Mouse (Mus musculus) liver, embryonic 13.5 days (tissue): Measurements from ENCODE around the gene Hspa1b. TPM values are rescaled to one million over a fixed set of nuclear protein-coding genes. Genes with fewer than 3 reads are reported as not detected.

Experiments
- ATAC-seq: fragments of 200-750 bp; cut with Nextera tagmentation; 2 replicates; pipeline ENCODE4 v1.8.0; 2017; ENCODE audit warnings: low read depth, mild to moderate bottlenecking, moderate number of reproducible peaks, moderate library complexity
- DNase-seq: peaks from one replicate; pipeline ENCODE4 v3.0.0; 2022
- H3K27ac ChIP-seq: fragments of 300-500 bp; sonication (generic); 2 replicates; pipeline ENCODE4 v1.5.1; 2015; ENCODE audit warnings: moderate library complexity, mild to moderate bottlenecking, inconsistent platforms
- H3K27me3 ChIP-seq: fragments of 300-500 bp; sonication (generic); 2 replicates; pipeline ENCODE4 v1.6.1; 2015; ENCODE audit warnings: mild to moderate bottlenecking, inconsistent platforms
- H3K36me3 ChIP-seq: fragments of 300-500 bp; sonication (generic); 2 replicates; pipeline ENCODE4 v1.6.1; 2015; ENCODE audit warnings: mild to moderate bottlenecking, inconsistent platforms
- H3K4me1 ChIP-seq: fragments of 300-500 bp; sonication (generic); replicated peaks from 2 replicates; pipeline ENCODE4 v1.6.1; 2015; ENCODE audit warnings: inconsistent platforms
- H3K4me2 ChIP-seq: fragments of 300-500 bp; sonication (generic); 2 replicates; pipeline ENCODE4 v1.6.1; 2015; ENCODE audit warnings: inconsistent platforms, mild to moderate bottlenecking, moderate library complexity
- H3K4me3 ChIP-seq: fragments of 300-500 bp; sonication (generic); replicated peaks from 2 replicates; pipeline ENCODE4 v1.5.1; 2015; ENCODE audit warnings: mild to moderate bottlenecking, inconsistent platforms
- H3K9ac ChIP-seq: fragments of 300-500 bp; sonication (generic); 2 replicates; pipeline ENCODE4 v1.6.1; 2015; ENCODE audit warnings: mild to moderate bottlenecking, inconsistent platforms
- H3K9me3 ChIP-seq: fragments of 300-500 bp; sonication (generic); replicated peaks from 2 replicates; pipeline ENCODE4 v1.6.1; 2016; ENCODE audit warnings: inconsistent platforms
- whole genome bisulfite sequencing: fragments of 180-500 bp; shearing (Covaris S2); methylation state at CpG from one replicate; pipeline ENCODE4 v1.1.7; 2015; ENCODE audit not compliant: insufficient replicate concordance; 5-methylcytosine and 5-hydroxymethylcytosine counted together
- polyA plus RNA-seq: library from polyadenylated mRNA; unstranded; fragments of >200 nt; fragmentation: Nextera tagmentation; extraction: Ambion mirVana; gene quantifications from 2 replicates; pipeline ENCODE4 v1.2.1, GENCODE M21; 2015

Gene Hspa1b
- polyA plus RNA-seq, 1 experiment from 2014 or later, result 0.15 TPM

DNA sequence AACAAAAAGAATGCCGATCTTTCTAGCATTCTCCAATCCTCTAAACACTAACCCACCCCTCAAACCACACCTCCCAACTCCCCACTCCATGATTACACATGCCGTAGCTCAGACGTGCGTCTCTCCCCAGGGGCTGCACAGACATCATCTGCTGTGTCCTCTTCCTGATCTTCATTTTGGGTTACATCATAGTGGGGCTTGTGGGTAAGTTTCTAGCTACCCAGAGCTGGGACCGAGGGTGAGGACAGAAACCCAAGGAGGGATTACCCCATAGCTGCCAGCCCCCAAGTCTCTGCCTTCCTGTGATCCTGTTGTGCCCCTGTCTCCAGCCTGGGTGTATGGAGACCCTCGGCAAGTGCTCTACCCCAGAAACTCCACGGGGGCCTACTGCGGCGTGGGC lies 41.9 kb downstream of the Hspa1b start:
- Histone ChIP-seq H3K27ac (no peak overlapping the region), H3K4me1 (peaks cover 33% of the 10 kb centered on the region), H3K9ac (no peak overlapping the region), H3K4me2 (no peak overlapping the region), H3K27me3 (no peaks in the 10 kb centered on the region), H3K9me3 (no peaks in the 10 kb centered on the region), H3K4me3 (no peak overlapping the region), H3K36me3 (peaks cover 19% of the 10 kb centered on the region)
- WGBS, result 63% methylated on average over 9 of the region's 9 CpGs
- DNase-seq (no peak), ATAC-seq (no peak)

DNA sequence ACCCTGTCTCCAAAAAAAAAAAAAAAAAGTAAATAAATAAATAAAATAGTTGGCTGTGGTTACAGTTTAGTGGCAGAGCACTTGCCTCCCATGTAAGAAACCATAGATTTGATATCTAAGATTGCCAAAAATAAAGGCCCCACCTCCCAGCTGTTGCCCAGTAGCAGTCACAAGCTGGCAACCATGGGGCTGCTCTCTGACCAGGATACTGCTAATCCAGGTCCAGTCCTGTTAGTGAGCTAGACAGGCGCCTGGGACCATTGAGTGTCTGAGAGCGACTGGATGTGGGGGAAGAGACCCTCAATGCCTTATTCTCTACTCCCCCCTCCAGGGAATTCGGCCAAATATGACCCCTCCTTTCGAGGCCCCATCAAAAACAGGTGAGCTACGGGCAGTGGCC lies 42.7 kb downstream of the Hspa1b start:
- Histone ChIP-seq H3K4me3 (no peak overlapping the region), H3K27me3 (no peaks in the 10 kb centered on the region), H3K36me3 (peaks cover 28% of the 10 kb centered on the region), H3K9ac (no peak overlapping the region), H3K4me1 (peaks cover 37% of the 10 kb centered on the region), H3K27ac (no peak overlapping the region), H3K9me3 (no peaks in the 10 kb centered on the region), H3K4me2 (no peak overlapping the region)
- no peak for ATAC-seq
- 69% methylated on average over 5 of the region's 5 CpGs for WGBS
- no peak for DNase-seq

DNA sequence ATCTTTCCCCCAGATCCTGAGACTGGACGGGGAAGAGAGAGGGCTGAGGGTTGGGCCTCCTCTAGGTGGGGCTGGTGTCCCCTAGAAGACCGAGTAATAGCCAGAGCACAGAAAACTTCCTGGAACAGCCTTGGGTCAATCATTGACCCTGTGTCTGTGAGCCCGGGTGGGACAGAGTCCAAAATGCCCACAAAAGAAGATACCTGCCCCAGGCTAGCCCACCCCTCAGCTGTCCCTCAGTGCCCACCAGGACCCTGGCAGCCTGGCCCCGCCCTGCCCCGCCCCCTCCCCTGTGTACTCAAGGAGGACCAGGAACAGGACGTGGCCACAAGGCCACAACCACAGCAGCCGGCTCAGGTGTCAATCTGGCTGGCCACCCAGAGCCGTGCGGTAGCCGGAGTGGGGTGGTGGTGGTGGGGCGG lies 43.6 kb downstream of the Hspa1b start:
- Histone ChIP-seq H3K27ac (peak overlapping the region; percentile 31; the same call in 1 of the 2 replicates), H3K9me3 (no peaks in the 10 kb centered on the region), H3K9ac (no peak overlapping the region), H3K4me2 (peak overlapping the region; percentile 15; the same call in 1 of the 2 replicates), H3K4me1 (peaks cover 45% of the 10 kb centered on the region), H3K36me3 (peaks cover 37% of the 10 kb centered on the region), H3K27me3 (no peaks in the 10 kb centered on the region), H3K4me3 (no peak overlapping the region)
- 15% methylated on average over 11 of the region's 11 CpGs for WGBS
- ATAC-seq, result peak; percentile 29; the same call in 1 of the 2 replicates
- no peak for DNase-seq

DNA sequence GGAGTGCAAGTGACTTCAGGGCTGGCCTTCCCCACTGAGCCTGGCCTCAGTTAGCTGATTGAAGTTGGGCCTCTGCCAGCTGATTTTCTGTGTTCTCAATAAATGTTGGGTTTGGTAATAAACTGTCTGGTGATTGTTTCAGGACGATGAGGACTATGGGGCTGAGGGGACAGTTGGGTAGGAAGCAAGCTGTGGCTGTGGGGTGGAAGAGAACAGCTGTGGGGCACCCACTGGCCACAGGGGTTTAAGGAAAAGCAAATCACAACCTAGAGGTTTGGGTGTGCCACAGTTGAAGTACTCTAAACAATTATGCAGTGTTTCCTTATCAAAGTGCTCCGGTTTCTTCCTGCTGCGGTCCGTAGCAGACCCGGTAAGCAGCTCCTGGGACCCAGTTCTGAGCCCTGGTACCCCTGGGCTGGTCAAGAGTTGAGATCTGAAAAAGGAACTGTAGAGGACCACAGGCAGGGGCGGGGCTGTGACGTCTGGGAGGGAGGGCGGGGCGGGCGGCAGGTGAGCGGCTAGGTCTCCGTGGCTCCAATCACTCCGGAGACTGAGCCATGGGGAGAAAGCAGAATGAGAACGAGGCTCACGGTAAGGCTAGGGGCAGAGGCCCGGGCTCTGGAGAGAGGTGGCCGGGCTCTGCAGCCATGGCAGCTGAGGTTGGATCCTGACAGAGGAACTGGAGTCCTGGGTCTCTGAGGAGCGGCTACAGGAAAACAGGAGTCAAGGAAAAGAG lies 44.9 kb downstream of the Hspa1b start, which contains the start of gene Slc44a4:
TSS of gene Slc44a4 (plus strand) at position 537 of the 736 bp plus-strand sequence.
- WGBS, result 41% methylated on average over 18 of the region's 18 CpGs
- H3K27me3 ChIP-seq, result no peaks in the 10 kb centered on the region
- no peaks in the 10 kb centered on the region for H3K9me3 ChIP-seq
- no peak for DNase-seq
- H3K36me3 ChIP-seq, result peaks cover 49% of the 10 kb centered on the region
- no peak for ATAC-seq
- H3K4me2 ChIP-seq, result 0 out of 2 replicates have a peak within 1 kb of the TSS, but pooled peaks have one; percentile 14
- H3K9ac ChIP-seq, result no peak within 1 kb of the TSS
- peaks cover 49% of the 10 kb centered on the region for H3K4me1 ChIP-seq
- peak within 1 kb of the TSS; percentile 1 for H3K27ac ChIP-seq
- no peak within 1 kb of the TSS for H3K4me3 ChIP-seq

DNA sequence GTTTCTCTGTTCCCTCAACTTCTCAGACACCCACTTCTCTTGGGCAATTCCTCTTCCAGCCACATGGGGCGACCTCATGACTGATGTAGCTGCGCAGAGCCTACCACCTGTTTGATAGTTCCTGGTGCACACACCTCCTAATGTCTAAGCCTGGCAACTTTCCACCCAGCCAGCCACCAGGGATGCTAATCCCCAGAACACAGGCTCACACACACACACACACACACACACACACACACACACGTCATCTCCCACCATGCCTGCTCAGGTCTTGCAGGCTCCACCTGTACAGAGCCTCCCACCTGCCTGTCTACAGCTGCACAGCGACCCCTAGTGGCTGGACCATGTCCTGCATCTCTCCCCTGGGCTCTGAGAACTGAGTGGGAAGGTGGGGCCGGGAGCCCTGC lies 47.1 kb downstream of the Hspa1b start:
- no peak overlapping the region for H3K9ac ChIP-seq
- H3K4me1 ChIP-seq, result peaks cover 45% of the 10 kb centered on the region
- peaks cover 70% of the 10 kb centered on the region for H3K36me3 ChIP-seq
- H3K27me3 ChIP-seq, result no peaks in the 10 kb centered on the region
- no peak overlapping the region for H3K4me2 ChIP-seq
- ATAC-seq, result peak; percentile 55
- WGBS, result 43% methylated on average over 5 of the region's 5 CpGs
- no peaks in the 10 kb centered on the region for H3K9me3 ChIP-seq
- no peak overlapping the region for H3K4me3 ChIP-seq
- H3K27ac ChIP-seq, result no peak overlapping the region
- peak; percentile 73 for DNase-seq

DNA sequence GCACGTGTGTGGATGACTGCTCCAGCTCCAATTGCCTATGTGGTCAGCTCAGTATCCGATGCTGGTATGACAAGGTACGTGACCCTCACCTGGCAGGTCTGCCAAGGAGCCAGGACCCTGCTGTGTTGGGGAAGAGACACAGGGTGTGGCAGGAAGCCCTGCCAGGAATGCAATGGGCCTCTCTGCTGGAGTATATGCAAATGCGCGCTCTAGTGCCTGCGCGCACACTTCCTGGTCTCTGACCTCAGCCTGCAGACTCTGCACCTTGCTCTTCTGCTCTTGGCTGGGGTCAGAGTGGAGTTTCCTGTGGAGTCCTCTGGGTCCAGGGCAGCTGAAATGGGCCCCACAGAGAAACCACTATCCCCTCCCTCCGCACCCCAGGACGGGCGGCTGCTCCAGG lies 48.1 kb downstream of the Hspa1b start:
- H3K27me3 ChIP-seq, result no peaks in the 10 kb centered on the region
- H3K9ac ChIP-seq, result no peak overlapping the region
- H3K4me2 ChIP-seq, result no peak overlapping the region
- peaks cover 43% of the 10 kb centered on the region for H3K4me1 ChIP-seq
- H3K9me3 ChIP-seq, result no peaks in the 10 kb centered on the region
- WGBS, result 84% methylated on average over 10 of the region's 10 CpGs
- H3K27ac ChIP-seq, result no peak overlapping the region
- H3K4me3 ChIP-seq, result no peak overlapping the region
- no peak for DNase-seq
- ATAC-seq, result peak; percentile 12; the same call in 1 of the 2 replicates
- peaks cover 80% of the 10 kb centered on the region for H3K36me3 ChIP-seq

Other genes starting within 250 kb of the Hspa1b start
- gene C4b, start 215.4 kb downstream of the Hspa1b start, polyA plus RNA-seq, result 1.2 and 1.4 TPM in 2 replicates
- gene Cyp21a1, start 154.7 kb downstream of the Hspa1b start, polyA plus RNA-seq, result not detected in 2 replicates
- gene Stk19, start 122.3 kb downstream of the Hspa1b start, polyA plus RNA-seq, result 19.9 and 20.2 TPM in 2 replicates
- 28.6 and 30.9 TPM in 2 replicates for gene Dxo, start 122.2 kb downstream of the Hspa1b start, polyA plus RNA-seq
- gene Skiv2l, start 109.0 kb downstream of the Hspa1b start, polyA plus RNA-seq, result 24.0 and 26.1 TPM in 2 replicates
- gene Nelfe, start 108.8 kb downstream of the Hspa1b start, polyA plus RNA-seq, result 60.1 and 65.1 TPM in 2 replicates
- gene Cfb, start 96.7 kb downstream of the Hspa1b start, polyA plus RNA-seq, result 118 and 133 TPM in 2 replicates
- 0.54 and 0.80 TPM in 2 replicates for gene Zbtb12, start 79.8 kb downstream of the Hspa1b start, polyA plus RNA-seq
- 0.17 TPM in 1 of 2 replicates, not detected in the other for gene Gm20547, start 77.2 kb downstream of the Hspa1b start, polyA plus RNA-seq
- 11.1 and 11.7 TPM in 2 replicates for gene C2, start 61.0 kb downstream of the Hspa1b start, polyA plus RNA-seq
- 16.8 and 17.7 TPM in 2 replicates for gene Ehmt2, start 60.8 kb downstream of the Hspa1b start, polyA plus RNA-seq
- 1.5 TPM in 2 replicates for gene Slc44a4, start 44.8 kb downstream of the Hspa1b start, polyA plus RNA-seq
- 14.2 and 15.2 TPM in 2 replicates for gene Neu1, start 28.0 kb downstream of the Hspa1b start, polyA plus RNA-seq
- gene Gm20481, start 10.7 kb upstream of the Hspa1b start, polyA plus RNA-seq, result not detected in 2 replicates
- gene Hspa1a, start 12.9 kb upstream of the Hspa1b start, polyA plus RNA-seq, result 2.1 and 2.3 TPM in 2 replicates
- 0.10 and 0.34 TPM in 2 replicates for gene Hspa1l, start 13.5 kb upstream of the Hspa1b start, polyA plus RNA-seq
- 163 and 178 TPM in 2 replicates for gene Lsm2, start 22.6 kb upstream of the Hspa1b start, polyA plus RNA-seq
- 110 and 112 TPM in 2 replicates for gene Vars, start 41.7 kb upstream of the Hspa1b start, polyA plus RNA-seq
- gene Vwa7, start 57.3 kb upstream of the Hspa1b start, polyA plus RNA-seq, result 0.08 TPM in 2 replicates
- gene Sapcd1, start 68.8 kb upstream of the Hspa1b start, polyA plus RNA-seq, result 2.5 and 2.8 TPM in 2 replicates
- gene Msh5, start 87.5 kb upstream of the Hspa1b start, polyA plus RNA-seq, result 3.2 and 3.4 TPM in 2 replicates
- gene Clic1, start 90.7 kb upstream of the Hspa1b start, polyA plus RNA-seq, result 141 and 147 TPM in 2 replicates
- 28.9 and 30.6 TPM in 2 replicates for gene Ddah2, start 99.8 kb upstream of the Hspa1b start, polyA plus RNA-seq
- gene Ly6g6c, start 106.2 kb upstream of the Hspa1b start, polyA plus RNA-seq, result 0.25 and 0.31 TPM in 2 replicates
- 4.1 and 5.2 TPM in 2 replicates for gene Mpig6b, start 106.9 kb upstream of the Hspa1b start, polyA plus RNA-seq
- gene Ly6g6e, start 117.7 kb upstream of the Hspa1b start, polyA plus RNA-seq, result 0.13 and 0.23 TPM in 2 replicates
- gene Ly6g6d, start 118.8 kb upstream of the Hspa1b start, polyA plus RNA-seq, result 0.35 and 0.47 TPM in 2 replicates
- 7.2 and 7.3 TPM in 2 replicates for gene Ly6g6f, start 126.4 kb upstream of the Hspa1b start, polyA plus RNA-seq
- gene Abhd16a, start 130.0 kb upstream of the Hspa1b start, polyA plus RNA-seq, result 51.0 and 54.9 TPM in 2 replicates
- gene Ly6g5c, start 149.0 kb upstream of the Hspa1b start, polyA plus RNA-seq, result not detected in 2 replicates
- 0.21 and 0.28 TPM in 2 replicates for gene Ly6g5b, start 156.2 kb upstream of the Hspa1b start, polyA plus RNA-seq
- 14.1 and 14.8 TPM in 2 replicates for gene Gpank1, start 162.2 kb upstream of the Hspa1b start, polyA plus RNA-seq
- gene Csnk2b, start 162.8 kb upstream of the Hspa1b start, polyA plus RNA-seq, result 176 and 182 TPM in 2 replicates
- gene D17H6S53E, start 167.1 kb upstream of the Hspa1b start, polyA plus RNA-seq, result 3.1 and 3.6 TPM in 2 replicates
- 553 and 573 TPM in 2 replicates for gene Apom, start 172.8 kb upstream of the Hspa1b start, polyA plus RNA-seq
- 22.4 and 27.4 TPM in 2 replicates for gene Bag6, start 175.9 kb upstream of the Hspa1b start, polyA plus RNA-seq
- gene Prrc2a, start 205.7 kb upstream of the Hspa1b start, polyA plus RNA-seq, result 45.1 and 51.5 TPM in 2 replicates
- gene Aif1, start 216.8 kb upstream of the Hspa1b start, polyA plus RNA-seq, result 17.4 and 18.5 TPM in 2 replicates
- gene Lst1, start 229.2 kb upstream of the Hspa1b start, polyA plus RNA-seq, result 21.6 and 29.0 TPM in 2 replicates
- 0.53 and 0.80 TPM in 2 replicates for gene Ltb, start 235.2 kb upstream of the Hspa1b start, polyA plus RNA-seq
- gene Tnf, start 242.8 kb upstream of the Hspa1b start, polyA plus RNA-seq, result 0.25 and 0.35 TPM in 2 replicates
- gene Lta, start 246.1 kb upstream of the Hspa1b start, polyA plus RNA-seq, result 0.07 and 0.10 TPM in 2 replicates